Mouse (Mus musculus): ENCODE measurements around the gene Pkp3.

Pkp3 gene

DNA sequence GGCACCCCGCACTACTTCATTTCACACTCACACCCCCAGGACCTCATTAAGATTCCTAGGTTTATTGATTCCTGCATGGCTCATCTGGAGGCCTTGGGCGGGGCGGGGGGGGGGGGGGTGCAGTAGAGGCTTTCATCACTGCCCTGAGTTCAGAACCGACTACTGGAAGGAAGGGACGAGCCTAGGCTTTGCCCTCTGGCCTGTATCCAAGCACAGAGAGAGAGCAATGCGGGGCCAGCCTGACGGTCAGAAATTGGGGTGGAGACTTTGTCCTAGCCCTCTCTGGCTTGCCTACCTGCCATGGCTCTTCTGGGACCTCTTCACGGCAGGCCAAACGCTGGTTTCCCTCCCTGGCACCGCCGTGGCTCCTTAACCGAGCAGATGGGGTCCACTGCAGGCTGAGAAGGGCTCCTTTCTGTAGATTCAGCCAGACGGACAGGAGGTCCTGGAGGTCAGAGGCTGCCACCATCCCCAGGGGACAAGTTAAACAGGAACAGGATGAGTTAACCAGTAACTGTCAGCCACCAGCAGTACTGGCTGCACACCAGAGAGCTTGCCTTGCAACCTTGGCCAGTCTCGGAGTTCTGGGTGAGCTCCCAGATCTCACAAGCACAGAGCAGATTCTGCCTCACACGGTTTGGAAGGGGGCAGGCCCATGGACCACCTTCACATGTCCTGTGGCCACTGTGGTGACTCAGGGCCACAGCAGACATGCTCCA is 16.6 kb downstream of the Pkp3 start:
- no peak for DNase-seq (ENCODE audit: low spot score)

DNA sequence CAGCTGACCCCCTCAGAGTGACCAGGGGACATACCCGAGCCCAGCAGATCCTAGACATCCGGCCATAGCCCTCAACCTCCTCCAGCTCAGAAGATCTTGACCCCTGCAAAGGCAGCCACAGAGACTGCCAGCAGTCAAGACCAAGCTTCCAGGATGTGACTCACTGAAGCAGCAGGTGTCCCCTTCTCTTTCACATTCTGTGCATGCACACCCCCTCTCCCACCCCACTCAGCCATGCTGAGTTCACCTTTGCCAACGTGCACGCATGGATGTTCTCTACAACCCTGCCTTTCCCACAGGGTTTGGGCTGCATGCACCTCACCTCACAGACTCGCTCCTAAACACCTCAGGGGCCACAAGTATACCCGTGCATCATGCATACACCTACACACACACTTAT is 18.0 kb downstream of the Pkp3 start:
- no peak for DNase-seq (ENCODE audit: low spot score)

- DNase-seq (ENCODE audit: low spot score): no peak
Observed at GRCm38 (mm10) chr7:141096649-141097056, 18.6 kb downstream of the Pkp3 start.

- no peak for DNase-seq (ENCODE audit: low spot score)
Observed at GRCm38 (mm10) chr7:141097177-141097576, 19.2 kb downstream of the Pkp3 start.

DNA sequence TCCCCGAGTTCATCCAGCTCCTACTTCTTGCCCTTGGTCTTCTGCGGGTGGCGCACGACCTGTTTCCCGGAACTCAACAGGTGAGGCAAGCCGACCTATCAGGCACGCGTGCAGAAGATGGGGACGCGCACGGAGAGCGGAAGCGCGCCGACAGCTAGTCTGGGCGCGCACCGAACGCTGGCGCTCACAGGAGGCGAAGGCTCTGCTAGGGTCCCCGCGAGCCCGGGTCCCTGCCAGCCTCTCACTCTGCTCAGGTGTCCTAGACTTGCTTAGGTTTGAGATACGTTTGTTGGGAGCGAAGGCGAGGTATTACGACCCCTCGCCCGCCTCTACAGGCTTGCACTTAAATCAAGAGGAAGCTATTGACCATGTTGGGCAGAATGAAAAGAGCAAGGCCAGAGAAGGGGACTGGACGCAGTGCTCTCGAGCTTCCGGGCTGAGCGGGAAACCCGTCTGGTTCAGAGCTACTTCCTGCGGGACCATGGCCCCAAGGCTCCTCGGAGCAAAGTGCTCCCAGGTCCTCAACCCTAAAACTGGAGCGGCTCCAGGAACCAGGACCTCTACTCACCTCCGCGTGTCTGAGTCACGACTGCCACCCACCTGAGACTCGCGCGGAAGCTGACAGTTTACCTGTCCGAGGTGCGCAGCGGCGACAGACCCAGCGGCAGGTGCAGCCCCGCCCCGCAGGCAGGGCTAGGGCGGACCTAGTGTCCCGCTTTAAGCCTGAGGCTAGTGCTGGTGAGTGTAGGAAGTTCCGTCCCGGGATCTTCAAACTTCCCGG is 22.1 kb downstream of the Pkp3 start, which contains the start of gene Sigirr:
TSS of gene Sigirr (minus strand) at position 662 of the 781 bp plus-strand sequence.
- peak; percentile 56 for DNase-seq (ENCODE audit: low spot score)

GRCm38 (mm10) chr7:141103161-141103560 is 25.1 kb downstream of the Pkp3 start:
- DNase-seq (ENCODE audit: low spot score): no peak

GRCm38 (mm10) chr7:141115874-141116273 is 37.9 kb downstream of the Pkp3 start:
- no peak for DNase-seq (ENCODE audit: low spot score)

DNA sequence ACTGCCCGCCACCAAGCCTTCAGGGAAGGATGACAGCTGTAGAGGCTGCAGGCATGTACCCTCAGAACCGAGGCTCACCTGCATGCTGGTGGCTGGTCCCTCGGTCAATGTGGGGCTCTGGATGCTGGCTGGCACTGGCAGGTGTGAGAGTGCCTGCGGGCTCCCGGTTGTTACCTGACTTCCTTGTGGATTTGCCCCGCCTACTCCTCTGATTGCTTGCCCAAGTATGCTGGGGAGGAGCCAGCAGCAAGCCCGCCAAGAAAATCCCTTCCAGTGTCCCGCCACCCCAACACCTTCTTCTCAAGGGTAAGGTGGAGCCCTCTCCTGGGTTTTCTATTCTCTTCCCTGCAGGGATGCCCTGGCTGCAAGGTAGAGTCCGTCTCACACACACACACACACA is 39.6 kb downstream of the Pkp3 start, which contains the start of gene Ano9:
TSS of gene Ano9 (minus strand) at position 171 of the 400 bp plus-strand sequence.
- no peak for DNase-seq (ENCODE audit: low spot score)

- no peak for DNase-seq (ENCODE audit: low spot score)
Observed at GRCm38 (mm10) chr7:141119487-141119886, 41.5 kb downstream of the Pkp3 start.

DNA sequence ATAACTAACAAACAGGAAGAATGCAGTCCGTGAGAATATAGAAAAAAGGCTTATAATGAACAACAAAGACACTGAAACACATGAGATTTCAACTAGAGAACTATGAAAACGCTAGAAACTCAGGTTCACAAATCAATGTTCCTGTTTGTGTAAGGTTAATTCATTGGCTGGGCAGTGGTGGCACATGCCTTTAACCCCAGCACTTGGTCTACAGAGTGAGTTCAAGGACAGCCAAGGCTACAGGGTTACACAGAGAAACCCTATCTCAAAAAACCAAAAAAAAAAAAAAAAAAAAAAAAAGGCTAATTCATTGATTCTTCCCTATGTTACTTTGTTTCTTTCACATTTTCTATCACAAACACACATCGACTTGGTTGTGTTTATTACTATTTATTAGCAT is 42.6 kb downstream of the Pkp3 start:
- no peak for DNase-seq (ENCODE audit: low spot score)

DNA sequence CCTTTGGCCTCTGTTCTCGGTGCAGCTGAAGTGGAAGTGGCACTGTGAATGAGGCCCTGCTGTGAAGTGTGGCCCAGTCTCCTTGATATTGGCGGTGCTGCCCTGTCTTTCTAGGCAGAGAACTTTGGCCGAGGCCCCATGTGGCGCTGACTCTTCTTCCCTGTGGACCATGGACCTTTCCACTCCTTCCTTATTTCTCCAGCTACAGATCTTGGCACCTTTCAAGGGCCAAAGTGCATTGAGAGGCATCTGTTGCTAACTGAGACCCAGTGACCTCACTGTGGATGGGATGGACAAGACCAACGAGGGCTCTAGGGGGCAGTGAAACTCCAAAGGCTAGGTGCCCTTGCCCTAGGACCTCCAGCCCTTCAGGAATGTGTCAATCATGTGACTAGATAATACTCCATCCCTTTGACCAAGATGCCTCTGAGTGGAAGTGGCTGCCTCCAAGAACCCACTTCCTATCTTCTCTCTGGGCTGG is 43.1 kb downstream of the Pkp3 start:
- no peak for DNase-seq (ENCODE audit: low spot score)

- peak; percentile 48 for DNase-seq (ENCODE audit: low spot score)
Observed at GRCm38 (mm10) chr7:141122245-141122644, 44.2 kb downstream of the Pkp3 start, which contains the start of gene Ptdss2. Gene Ptdss2, plus strand, starts transcription at chr7:141122382.

GRCm38 (mm10) chr7:141122689-141123516 is 44.9 kb downstream of the Pkp3 start:
- peak; percentile 100 for DNase-seq (ENCODE audit: low spot score)

GRCm38 (mm10) chr7:141123517-141123856 is 45.5 kb downstream of the Pkp3 start:
- DNase-seq (ENCODE audit: low spot score): no peak

DNA sequence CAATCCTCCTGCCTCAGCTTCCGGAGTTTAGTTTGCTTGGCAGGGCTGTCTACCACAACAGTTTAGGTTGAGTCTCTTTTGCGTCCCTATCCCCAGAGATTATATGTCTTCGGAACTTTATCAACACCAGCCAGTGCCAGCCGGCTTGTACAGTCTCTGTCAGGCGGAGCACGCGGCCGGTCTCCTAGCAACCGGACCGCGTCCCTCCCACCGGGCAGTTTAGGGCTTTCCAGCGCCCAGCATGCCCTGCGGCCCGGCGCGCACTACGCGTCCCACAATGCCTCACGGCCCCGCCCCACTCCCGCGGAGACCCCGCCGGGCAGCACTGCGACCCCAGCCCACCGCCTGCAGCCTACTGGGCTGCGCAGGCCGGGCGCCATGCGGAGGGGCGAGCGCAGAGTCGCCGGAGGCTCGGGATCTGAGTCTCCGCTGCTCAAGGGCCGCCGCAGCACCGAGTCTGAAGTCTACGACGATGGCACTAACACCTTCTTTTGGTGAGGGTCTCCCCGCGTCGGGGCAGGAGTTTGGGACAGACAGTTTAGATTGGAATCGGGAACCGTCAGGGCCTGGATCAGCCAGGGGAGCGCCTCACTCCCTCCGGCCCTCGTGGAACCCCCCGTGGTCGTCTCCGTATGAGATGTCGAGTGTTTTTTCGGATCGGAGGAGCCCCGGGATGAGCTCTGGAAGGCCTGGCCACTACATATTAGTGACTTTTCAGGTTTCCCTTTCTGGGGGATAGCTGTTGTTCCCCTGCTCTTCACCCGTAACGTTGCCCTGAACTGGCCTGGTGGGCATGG is 53.2 kb downstream of the Pkp3 start:
- DNase-seq (ENCODE audit: low spot score): peak; percentile 97

- no peak for DNase-seq (ENCODE audit: low spot score)
Observed at GRCm38 (mm10) chr7:141131904-141132755, 54.1 kb downstream of the Pkp3 start.

All from embryo, embryonic 10.5 days (tissue).